Mouse (Mus musculus) kidney, adult 2 months (tissue): Measurements from ENCODE around the gene B3gat3. TPM values are rescaled to one million over a fixed set of nuclear protein-coding genes. Genes with fewer than 3 reads are reported as not detected.

Source experiments
- DNase-seq: peaks from one replicate; pipeline ENCODE4 v3.0.0; 2021
- H3K27ac ChIP-seq: fragments of 200-500 bp; 2 replicates; pipeline ENCODE4 v1.5.1; 2012; ENCODE audit warnings: low read depth, low read length, control low read depth, inconsistent platforms; ENCODE audit not compliant: insufficient read depth
- H3K27me3 ChIP-seq: fragments of 200-500 bp; replicated peaks from 2 replicates; pipeline ENCODE4 v1.6.1; 2012; ENCODE audit warnings: mild to moderate bottlenecking, moderate library complexity, low read length, inconsistent platforms; ENCODE audit not compliant: control insufficient read depth, insufficient read depth
- H3K36me3 ChIP-seq: fragments of 200-500 bp; 2 replicates; pipeline ENCODE4 v1.6.1; 2012; ENCODE audit warnings: mild to moderate bottlenecking, moderate library complexity, low read length, inconsistent platforms; ENCODE audit not compliant: control insufficient read depth, insufficient read depth
- H3K4me1 ChIP-seq: fragments of 200-500 bp; 2 replicates; pipeline ENCODE4 v1.6.1; 2011; ENCODE audit warnings: low read length; ENCODE audit not compliant: control insufficient read depth, insufficient read depth
- H3K4me3 ChIP-seq: fragments of 200-500 bp; 2 replicates; pipeline ENCODE4 v1.5.1; 2011; ENCODE audit warnings: mild to moderate bottlenecking, low read depth, low read length, control low read depth; ENCODE audit not compliant: insufficient read depth
- CTCF ChIP-seq: fragments of 200-500 bp; conservative IDR thresholded peaks from 2 replicates; pipeline ENCODE4 v1.5.1; 2011; ENCODE audit warnings: low read depth, mild to moderate bottlenecking, control low read depth, low read length, moderate library complexity, mixed read lengths; ENCODE audit not compliant: insufficient read depth, insufficient read length
- POLR2A ChIP-seq: fragments of 200-500 bp; IDR thresholded peaks from one replicate; pipeline ENCODE4 v1.6.1; 2011; ENCODE audit warnings: low read depth, low read length, control low read depth
- WGBS: fragments of 180-500 bp; shearing (Covaris S2); methylation state at CpG from one replicate; pipeline ENCODE4 v1.1.7; 2018; 5-methylcytosine and 5-hydroxymethylcytosine counted together
- polyA plus RNA-seq: library from polyadenylated mRNA; depleted of rRNA; stranded (reverse); fragments of >200 nt; gene quantifications from 2 replicates; pipeline ENCODE4 v1.2.3, GENCODE M21; 2012

The B3gat3 gene
- polyA plus RNA-seq, 1 experiment = 105 TPM

- H3K27me3 ChIP-seq = no peaks in the 10 kb centered on the region
- no peak for DNase-seq
- H3K4me1 ChIP-seq = peaks cover 6% of the 10 kb centered on the region; the same call in 1 of the 2 replicates
- H3K27ac ChIP-seq = no peak overlapping the region
- H3K4me3 ChIP-seq = no peak overlapping the region
- 92% methylated on average over 9 of the region's 9 CpGs for WGBS
- TF ChIP-seq CTCF = no peak
- no peak for TF ChIP-seq POLR2A
- H3K36me3 ChIP-seq = peaks cover 6% of the 10 kb centered on the region
These were observed 32.1 kb downstream of the B3gat3 start for GRCm38 (mm10) chr19:8952241-8952640.

DNA sequence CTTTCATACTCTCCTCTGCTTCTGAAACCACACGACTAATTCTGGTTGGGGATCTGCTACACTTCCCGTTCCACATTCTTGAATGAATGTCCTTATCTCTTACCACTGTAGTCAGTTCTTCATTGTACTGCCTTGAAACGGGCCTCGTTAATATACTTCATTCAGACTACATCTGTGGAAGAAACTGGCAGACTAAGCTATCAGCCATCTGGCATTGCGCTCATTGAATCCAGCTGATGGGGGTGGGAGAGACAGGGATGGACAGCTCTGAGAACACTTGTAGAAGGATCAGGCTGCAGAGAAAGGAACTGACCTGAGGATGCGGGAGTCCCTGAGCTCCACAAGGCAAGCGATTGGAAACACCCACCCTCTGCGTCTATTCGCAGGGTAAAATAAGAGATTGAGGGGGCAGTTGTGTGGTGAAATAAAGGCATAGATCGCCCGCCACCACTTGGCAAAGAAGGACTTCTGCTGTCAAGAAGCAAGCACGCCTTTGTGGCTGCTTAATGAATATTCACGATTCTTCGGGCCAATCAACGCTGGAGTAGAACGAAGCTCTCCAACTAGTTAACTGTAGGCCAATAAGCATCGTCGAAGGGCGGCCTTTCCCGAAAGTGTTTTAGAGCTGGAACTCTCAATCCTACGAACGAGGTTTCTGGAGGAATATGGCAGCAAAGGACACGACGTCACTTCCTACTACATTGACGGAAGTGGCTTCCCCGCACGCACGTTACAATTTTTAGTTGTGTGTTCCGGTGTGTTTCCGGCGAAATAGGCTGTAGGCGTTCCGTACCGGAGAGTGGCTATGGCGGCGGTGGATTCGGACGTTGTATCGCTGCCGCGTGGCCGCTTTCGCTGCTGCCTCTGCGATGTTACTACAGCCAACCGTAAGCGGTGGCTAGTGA lies 33.2 kb downstream of the B3gat3 start, which contains the start of gene Tut1:
Gene Tut1 (plus strand): TSS at position 713 of the 905 bp plus-strand sequence.
- no peak within 1 kb of the TSS for H3K27ac ChIP-seq
- peaks cover 6% of the 10 kb centered on the region; the same call in 1 of the 2 replicates for H3K4me1 ChIP-seq
- DNase-seq = peak; percentile 98
- TF ChIP-seq POLR2A (peak; percentile 51), CTCF (no peak)
- no peaks in the 10 kb centered on the region for H3K27me3 ChIP-seq
- peak within 1 kb of the TSS; percentile 64 for H3K4me3 ChIP-seq
- peaks cover 2% of the 10 kb centered on the region for H3K36me3 ChIP-seq
- 2% methylated on average over 46 of the region's 46 CpGs for WGBS

GRCm38 (mm10) chr19:8954171-8954570 lies 34.0 kb downstream of the B3gat3 start:
- TF ChIP-seq CTCF (no peak), POLR2A (no peak)
- H3K4me3 ChIP-seq = peak overlapping the region; percentile 64
- H3K36me3 ChIP-seq = peaks cover 2% of the 10 kb centered on the region; the same call in 1 of the 2 replicates
- peaks cover 6% of the 10 kb centered on the region; the same call in 1 of the 2 replicates for H3K4me1 ChIP-seq
- no peak overlapping the region for H3K27ac ChIP-seq
- no peak for DNase-seq
- 3% methylated on average over 9 of the region's 9 CpGs for WGBS
- H3K27me3 ChIP-seq = no peaks in the 10 kb centered on the region

DNA sequence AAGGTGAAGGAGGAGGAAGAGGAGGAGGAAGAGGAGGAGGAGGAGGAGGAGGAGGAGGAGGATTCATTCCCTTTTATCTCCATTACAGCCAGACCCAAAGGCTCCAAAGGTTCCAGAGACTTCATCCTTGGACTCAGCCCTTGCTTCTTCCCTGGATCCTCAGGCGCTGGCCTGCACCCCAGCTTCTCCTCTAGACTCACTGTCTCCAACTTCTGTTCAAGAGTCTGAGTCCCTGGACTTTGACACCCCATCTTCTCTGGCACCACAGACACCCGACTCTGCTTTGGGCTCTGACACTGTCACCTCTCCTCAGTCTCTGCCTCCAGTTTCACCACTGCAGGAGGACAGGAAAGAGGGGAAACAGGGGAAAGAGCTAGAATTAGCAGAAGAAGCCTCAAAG lies 42.1 kb downstream of the B3gat3 start:
- TF ChIP-seq POLR2A = no peak
- no peak for TF ChIP-seq CTCF
- 57% methylated on average over 2 of the region's 2 CpGs for WGBS
- no peak overlapping the region for H3K27ac ChIP-seq
- H3K4me1 ChIP-seq = peaks cover 4% of the 10 kb centered on the region; the same call in 1 of the 2 replicates
- DNase-seq = peak; percentile 66
- peaks cover 1% of the 10 kb centered on the region; the same call in 1 of the 2 replicates for H3K36me3 ChIP-seq
- H3K4me3 ChIP-seq = no peak overlapping the region
- H3K27me3 ChIP-seq = no peaks in the 10 kb centered on the region

- peaks cover 4% of the 10 kb centered on the region; the same call in 1 of the 2 replicates for H3K4me1 ChIP-seq
- peaks cover 1% of the 10 kb centered on the region; the same call in 1 of the 2 replicates for H3K36me3 ChIP-seq
- H3K27ac ChIP-seq = no peak overlapping the region
- WGBS = 74% methylated on average over 11 of the region's 11 CpGs
- H3K4me3 ChIP-seq = no peak overlapping the region
- no peaks in the 10 kb centered on the region for H3K27me3 ChIP-seq
- TF ChIP-seq POLR2A = no peak
- no peak for DNase-seq
These were observed 44.9 kb downstream of the B3gat3 start for GRCm38 (mm10) chr19:8965075-8965474.

GRCm38 (mm10) chr19:8965771-8966170 lies 45.6 kb downstream of the B3gat3 start:
- WGBS = 53% methylated on average over 8 of the region's 8 CpGs
- H3K27ac ChIP-seq = no peak overlapping the region
- DNase-seq = no peak
- H3K36me3 ChIP-seq = peaks cover 2% of the 10 kb centered on the region; the same call in 1 of the 2 replicates
- TF ChIP-seq CTCF = no peak
- TF ChIP-seq POLR2A = no peak
- H3K4me3 ChIP-seq = no peak overlapping the region
- H3K27me3 ChIP-seq = no peaks in the 10 kb centered on the region
- peaks cover 4% of the 10 kb centered on the region; the same call in 1 of the 2 replicates for H3K4me1 ChIP-seq

DNA sequence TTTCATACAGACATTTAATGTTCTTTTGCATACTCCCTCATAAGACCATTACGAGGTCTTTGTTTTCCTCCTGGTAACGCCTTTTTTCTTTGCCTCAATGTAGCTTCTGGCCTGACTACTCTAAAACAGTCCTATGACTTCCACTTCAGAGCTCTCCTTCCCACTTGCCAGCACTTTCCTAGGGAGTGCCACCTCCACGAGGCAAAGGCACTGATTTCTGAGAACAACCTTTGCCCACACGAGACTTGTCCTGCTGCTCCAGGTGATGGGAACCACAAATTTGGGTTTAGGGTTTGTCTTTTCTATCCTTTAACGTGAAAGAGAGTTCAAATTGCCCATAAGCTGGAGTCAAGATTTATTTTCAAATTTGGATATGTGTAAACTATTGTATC lies 46.0 kb downstream of the B3gat3 start:
- TF ChIP-seq POLR2A (no peak), CTCF (no peak)
- DNase-seq = no peak
- Histone ChIP-seq H3K36me3 (peaks cover 2% of the 10 kb centered on the region; the same call in 1 of the 2 replicates), H3K27ac (peak overlapping the region; percentile 87), H3K4me1 (peaks cover 4% of the 10 kb centered on the region; the same call in 1 of the 2 replicates), H3K4me3 (peak overlapping the region; percentile 59), H3K27me3 (no peaks in the 10 kb centered on the region)
- 10% methylated on average over 5 of the region's 5 CpGs for WGBS
